Mouse (Mus musculus): Measurements from ENCODE around the gene Gm47985. TPM values are rescaled to one million over a fixed set of nuclear protein-coding genes. Genes with fewer than 3 reads are reported as not detected.
A peak's percentile ranks its signal among the peaks of the same experiment; 100 is the strongest.
"Not testable (repeated sequence)": the region's sequence is repeated elsewhere in the genome, so short reads cannot be mapped to it uniquely, and the experiment has no call there.

The Gm47985 gene
- 0.16 TPM in 1 of 2 replicates, not detected in the other for polyA plus RNA-seq (2014; fragmentation: Nextera tagmentation; extraction: Ambion mirVana)

DNA sequence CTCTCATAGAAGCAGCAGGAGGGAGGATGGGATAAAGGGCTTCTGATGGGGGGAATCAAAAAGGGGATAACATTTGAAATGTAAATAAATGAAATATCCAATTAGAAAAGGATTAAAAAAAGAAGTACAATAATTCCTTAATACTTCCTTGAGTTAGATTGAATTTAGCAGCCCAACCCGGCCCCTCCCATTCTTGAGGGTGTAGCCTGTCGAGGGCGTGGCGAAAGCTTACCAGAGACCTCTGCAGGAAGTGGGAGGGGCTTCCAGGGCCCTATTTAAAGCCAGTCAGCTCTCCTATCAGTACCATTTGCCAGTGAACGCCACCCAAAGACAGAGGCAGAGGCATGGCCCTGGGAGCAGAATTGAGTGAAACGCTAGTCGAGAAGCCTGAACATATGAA lies at the start of gene Gm47985:
Gene Gm47985, plus strand, starts transcription at position 272 of the 400 bp plus-strand sequence.
- not testable (repeated sequence) for H3K9ac ChIP-seq (ENCODE audit: low read length); H3K4me2 ChIP-seq (ENCODE audit: low read length); H3K4me3 ChIP-seq (ENCODE audit: low read depth, low read length); H3K9me3 ChIP-seq (ENCODE audit: control insufficient read depth, low read length); DNase-seq (ENCODE audit: low spot score); H3K36me3 ChIP-seq (ENCODE audit: control insufficient read depth, insufficient read depth, low read length); H3K4me1 ChIP-seq (replicated peaks; ENCODE audit: control insufficient read depth, insufficient read depth, low read length); H3K27ac ChIP-seq (ENCODE audit: low read depth); H3K27me3 ChIP-seq (replicated peaks; ENCODE audit: control insufficient read depth, insufficient read depth, low read length); ATAC-seq (replicated peaks; ENCODE audit: low FRiP score, low TSS enrichment, low read depth)
- WGBS: no CpG with 5 or more reads among the region's 7 CpGs

DNA sequence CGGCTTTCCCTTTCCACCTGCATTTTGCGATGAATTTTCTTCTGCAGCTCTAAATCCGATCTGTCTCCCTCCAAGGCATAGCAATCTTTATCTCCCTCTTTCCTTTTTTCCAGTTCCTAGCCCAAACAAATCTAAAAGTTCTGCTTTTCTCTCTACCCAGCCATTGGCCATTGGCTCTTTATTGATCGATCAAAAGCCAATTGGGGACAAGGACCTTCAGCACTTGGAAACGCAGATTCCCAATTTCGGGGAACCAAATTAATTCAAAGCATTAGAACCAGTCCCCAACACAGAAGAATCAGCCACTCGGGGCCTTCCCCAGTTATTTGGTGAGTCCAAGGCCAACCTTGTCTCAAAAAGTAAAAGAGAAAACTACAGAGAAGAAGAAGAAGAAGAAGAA lies 49.7 kb upstream of the Gm47985 start:
- Histone ChIP-seq H3K27ac (ENCODE audit: low read depth) (no peak overlapping the region), H3K9ac (ENCODE audit: low read length) (no peak overlapping the region), H3K36me3 (ENCODE audit: control insufficient read depth, insufficient read depth, low read length) (no peaks in the 10 kb centered on the region), H3K4me1 (replicated peaks; ENCODE audit: control insufficient read depth, insufficient read depth, low read length) (0 out of 2 replicates have a peak, but pooled peaks cover 4% of the 10 kb centered on the region), H3K9me3 (ENCODE audit: control insufficient read depth, low read length) (no peaks in the 10 kb centered on the region), H3K27me3 (replicated peaks; ENCODE audit: control insufficient read depth, insufficient read depth, low read length) (no peaks in the 10 kb centered on the region), H3K4me3 (ENCODE audit: low read depth, low read length) (no peak overlapping the region), H3K4me2 (ENCODE audit: low read length) (no peak overlapping the region)
- WGBS: 89% methylated on average over 7 of the region's 7 CpGs
- no peak for ATAC-seq (replicated peaks; ENCODE audit: low FRiP score, low TSS enrichment, low read depth)
- DNase-seq (ENCODE audit: low spot score): peak; percentile 25

DNA sequence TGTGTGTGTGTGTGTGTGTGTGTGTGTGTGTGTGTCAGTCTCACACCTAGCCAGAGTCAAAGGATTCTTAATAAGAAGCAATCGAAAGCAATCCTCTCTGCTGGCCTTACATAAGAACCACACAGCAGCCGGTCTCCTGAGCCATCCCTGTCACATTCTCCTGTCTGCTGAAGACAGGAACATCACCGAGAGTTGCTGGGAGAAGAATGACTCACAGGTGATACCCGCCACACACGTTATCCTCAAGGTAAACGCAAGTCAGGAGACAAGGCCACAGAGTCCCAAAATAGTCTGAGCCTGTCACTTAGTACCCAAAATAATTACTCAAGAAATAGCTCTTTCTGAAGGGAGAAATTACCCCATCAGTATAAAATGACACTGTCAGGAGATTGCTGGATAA lies 43.9 kb upstream of the Gm47985 start:
- H3K27me3 ChIP-seq (replicated peaks; ENCODE audit: control insufficient read depth, insufficient read depth, low read length): no peaks in the 10 kb centered on the region
- no peak overlapping the region for H3K27ac ChIP-seq (ENCODE audit: low read depth)
- H3K9ac ChIP-seq (ENCODE audit: low read length): no peak overlapping the region
- 65% methylated on average over 6 of the region's 6 CpGs for WGBS
- no peak for DNase-seq (ENCODE audit: low spot score)
- H3K4me3 ChIP-seq (ENCODE audit: low read depth, low read length): no peak overlapping the region
- no peaks in the 10 kb centered on the region for H3K36me3 ChIP-seq (ENCODE audit: control insufficient read depth, insufficient read depth, low read length)
- no peak for ATAC-seq (replicated peaks; ENCODE audit: low FRiP score, low TSS enrichment, low read depth)
- H3K9me3 ChIP-seq (ENCODE audit: control insufficient read depth, low read length): no peaks in the 10 kb centered on the region
- no peak overlapping the region for H3K4me2 ChIP-seq (ENCODE audit: low read length)
- H3K4me1 ChIP-seq (replicated peaks; ENCODE audit: control insufficient read depth, insufficient read depth, low read length): no peaks in the 10 kb centered on the region

DNA sequence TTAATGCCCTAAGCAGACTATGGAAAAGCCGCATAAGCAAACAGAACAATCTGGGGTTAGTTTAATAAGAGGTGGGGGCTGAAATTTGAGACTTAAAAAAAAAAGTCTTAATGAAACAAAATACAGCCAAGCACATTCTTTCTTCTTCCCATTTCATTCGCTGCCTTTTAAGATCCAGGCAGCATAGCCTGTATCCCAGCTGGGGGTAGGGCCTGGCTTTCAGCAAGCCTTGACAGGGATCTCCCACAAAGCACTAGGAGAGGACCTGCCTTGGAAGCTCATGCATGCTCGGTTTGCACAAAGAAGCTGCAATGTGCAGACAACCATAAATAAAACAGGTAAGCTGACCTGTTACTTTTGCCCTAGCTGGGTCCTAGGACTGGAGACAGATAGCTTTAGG lies 41.4 kb upstream of the Gm47985 start:
- Histone ChIP-seq H3K4me1 (replicated peaks; ENCODE audit: control insufficient read depth, insufficient read depth, low read length) (no peaks in the 10 kb centered on the region), H3K27me3 (replicated peaks; ENCODE audit: control insufficient read depth, insufficient read depth, low read length) (no peaks in the 10 kb centered on the region), H3K4me3 (ENCODE audit: low read depth, low read length) (no peak overlapping the region), H3K4me2 (ENCODE audit: low read length) (no peak overlapping the region), H3K9ac (ENCODE audit: low read length) (no peak overlapping the region), H3K36me3 (ENCODE audit: control insufficient read depth, insufficient read depth, low read length) (no peaks in the 10 kb centered on the region), H3K27ac (ENCODE audit: low read depth) (no peak overlapping the region), H3K9me3 (ENCODE audit: control insufficient read depth, low read length) (no peaks in the 10 kb centered on the region)
- 60% methylated on average over 3 of the region's 3 CpGs for WGBS
- ATAC-seq (replicated peaks; ENCODE audit: low FRiP score, low TSS enrichment, low read depth): no peak
- DNase-seq (ENCODE audit: low spot score): no peak

DNA sequence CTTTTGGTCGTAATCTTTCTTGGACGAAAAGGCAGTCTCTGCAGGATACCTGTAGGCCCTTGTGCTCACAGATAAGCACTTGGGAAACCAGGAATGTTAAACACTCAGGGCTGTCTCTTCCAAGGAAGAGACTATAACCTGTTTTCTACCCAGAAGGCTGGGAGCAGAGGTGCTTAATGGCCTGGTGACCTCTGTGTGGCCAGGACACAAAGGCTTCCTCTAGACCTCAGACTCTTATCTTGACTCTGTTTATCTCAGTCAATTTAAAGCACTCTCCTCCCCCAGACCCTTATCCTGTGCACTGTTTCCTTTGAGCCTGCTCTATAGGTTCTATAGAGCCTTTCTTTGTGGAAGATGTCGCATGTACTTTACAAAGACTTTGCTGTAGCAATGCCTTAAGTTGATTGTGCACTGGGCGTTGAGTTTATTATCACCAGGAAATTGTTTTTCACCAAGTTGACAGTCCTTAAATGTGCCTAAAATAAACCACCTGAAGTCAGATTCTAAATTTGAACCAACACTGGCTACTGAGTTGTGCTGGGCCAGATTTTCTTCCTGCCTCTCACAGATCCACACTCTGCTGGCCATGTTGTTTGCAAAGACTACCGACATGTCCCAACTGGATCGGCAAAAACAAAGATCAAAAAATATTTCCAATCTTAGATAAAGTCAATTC lies 37.7 kb upstream of the Gm47985 start:
- H3K4me3 ChIP-seq (ENCODE audit: low read depth, low read length): no peak overlapping the region
- WGBS: 42% methylated on average over 6 of the region's 6 CpGs
- DNase-seq (ENCODE audit: low spot score) (no peak), ATAC-seq (replicated peaks; ENCODE audit: low FRiP score, low TSS enrichment, low read depth) (no peak)
- H3K9ac ChIP-seq (ENCODE audit: low read length): no peak overlapping the region
- no peaks in the 10 kb centered on the region for H3K4me1 ChIP-seq (replicated peaks; ENCODE audit: control insufficient read depth, insufficient read depth, low read length)
- no peak overlapping the region for H3K4me2 ChIP-seq (ENCODE audit: low read length)
- no peaks in the 10 kb centered on the region for H3K36me3 ChIP-seq (ENCODE audit: control insufficient read depth, insufficient read depth, low read length)
- H3K27ac ChIP-seq (ENCODE audit: low read depth): no peak overlapping the region
- H3K9me3 ChIP-seq (ENCODE audit: control insufficient read depth, low read length): no peaks in the 10 kb centered on the region
- H3K27me3 ChIP-seq (replicated peaks; ENCODE audit: control insufficient read depth, insufficient read depth, low read length): no peaks in the 10 kb centered on the region

DNA sequence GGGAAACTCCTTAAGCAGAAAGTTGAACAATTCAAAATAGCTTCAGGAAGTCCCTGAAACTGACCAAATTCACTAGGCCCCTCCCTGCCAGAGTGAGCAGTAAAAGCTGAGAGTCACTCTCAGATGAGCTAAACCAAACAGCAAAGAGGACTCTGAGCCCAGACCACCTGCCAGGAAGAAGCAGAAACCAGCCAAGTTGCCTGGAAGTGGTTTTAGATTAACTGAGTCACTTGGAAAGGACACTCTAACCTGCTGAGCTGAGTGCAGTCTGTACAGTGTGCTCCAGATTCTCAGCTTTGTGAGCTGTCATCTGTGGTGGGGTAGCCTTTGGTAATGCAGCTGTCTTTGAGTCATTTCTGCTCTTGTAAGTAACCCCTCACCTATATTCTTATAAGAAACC lies 34.5 kb upstream of the Gm47985 start:
- Histone ChIP-seq H3K9me3 (ENCODE audit: control insufficient read depth, low read length) (no peaks in the 10 kb centered on the region), H3K27ac (ENCODE audit: low read depth) (no peak overlapping the region), H3K27me3 (replicated peaks; ENCODE audit: control insufficient read depth, insufficient read depth, low read length) (no peaks in the 10 kb centered on the region), H3K36me3 (ENCODE audit: control insufficient read depth, insufficient read depth, low read length) (no peaks in the 10 kb centered on the region), H3K4me2 (ENCODE audit: low read length) (no peak overlapping the region), H3K9ac (ENCODE audit: low read length) (no peak overlapping the region), H3K4me3 (ENCODE audit: low read depth, low read length) (no peak overlapping the region), H3K4me1 (replicated peaks; ENCODE audit: control insufficient read depth, insufficient read depth, low read length) (no peaks in the 10 kb centered on the region)
- no peak for ATAC-seq (replicated peaks; ENCODE audit: low FRiP score, low TSS enrichment, low read depth)
- DNase-seq (ENCODE audit: low spot score): no peak

DNA sequence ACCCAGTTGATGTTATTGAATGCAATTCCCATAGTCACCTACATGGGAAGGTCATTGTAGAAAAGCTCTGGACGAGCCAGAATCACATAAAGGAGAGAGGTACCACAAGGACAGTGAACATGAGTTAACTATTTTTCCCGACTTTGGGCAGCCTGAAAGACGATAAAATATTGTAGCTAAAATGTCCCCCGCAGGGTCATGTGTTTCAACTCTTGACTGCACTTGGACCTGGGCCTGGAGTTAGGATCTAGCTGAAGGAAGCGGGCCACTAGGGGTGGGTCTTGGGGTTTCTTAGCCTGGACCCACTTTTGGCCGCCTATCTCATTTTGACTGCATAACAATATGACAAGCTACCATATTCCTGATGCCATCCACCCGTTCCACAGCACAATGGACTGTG lies 32.1 kb upstream of the Gm47985 start:
- 94% methylated on average over 7 of the region's 7 CpGs for WGBS
- H3K9me3 ChIP-seq (ENCODE audit: control insufficient read depth, low read length): no peaks in the 10 kb centered on the region
- H3K4me2 ChIP-seq (ENCODE audit: low read length): no peak overlapping the region
- no peak overlapping the region for H3K4me3 ChIP-seq (ENCODE audit: low read depth, low read length)
- no peaks in the 10 kb centered on the region for H3K4me1 ChIP-seq (replicated peaks; ENCODE audit: control insufficient read depth, insufficient read depth, low read length)
- DNase-seq (ENCODE audit: low spot score) (no peak), ATAC-seq (replicated peaks; ENCODE audit: low FRiP score, low TSS enrichment, low read depth) (no peak)
- no peaks in the 10 kb centered on the region for H3K27me3 ChIP-seq (replicated peaks; ENCODE audit: control insufficient read depth, insufficient read depth, low read length)
- H3K36me3 ChIP-seq (ENCODE audit: control insufficient read depth, insufficient read depth, low read length): no peaks in the 10 kb centered on the region
- no peak overlapping the region for H3K27ac ChIP-seq (ENCODE audit: low read depth)
- H3K9ac ChIP-seq (ENCODE audit: low read length): no peak overlapping the region

DNA sequence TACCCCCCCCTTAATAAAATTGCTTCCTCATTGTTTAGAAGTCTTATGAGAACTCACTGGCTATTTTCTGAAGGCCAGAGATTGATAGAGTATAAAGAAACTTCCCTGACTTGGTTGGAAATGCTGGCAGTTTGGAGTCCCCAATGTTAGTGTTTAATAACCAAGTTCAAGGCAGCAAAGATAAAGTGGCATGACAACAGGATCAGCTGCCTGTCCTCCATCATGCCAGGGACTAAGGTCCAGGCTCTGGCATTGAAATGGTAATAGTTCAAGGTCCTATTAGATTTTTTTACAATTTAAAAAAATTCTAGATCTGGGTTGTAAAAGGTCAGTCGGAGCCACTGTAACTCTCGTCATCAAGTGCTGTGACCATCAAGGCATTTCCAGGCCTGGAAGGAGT lies 31.2 kb upstream of the Gm47985 start:
- no peaks in the 10 kb centered on the region for H3K4me1 ChIP-seq (replicated peaks; ENCODE audit: control insufficient read depth, insufficient read depth, low read length)
- H3K4me2 ChIP-seq (ENCODE audit: low read length): no peak overlapping the region
- no peak overlapping the region for H3K9ac ChIP-seq (ENCODE audit: low read length)
- no peaks in the 10 kb centered on the region for H3K36me3 ChIP-seq (ENCODE audit: control insufficient read depth, insufficient read depth, low read length)
- ATAC-seq (replicated peaks; ENCODE audit: low FRiP score, low TSS enrichment, low read depth) (no peak), DNase-seq (ENCODE audit: low spot score) (no peak)
- H3K4me3 ChIP-seq (ENCODE audit: low read depth, low read length): no peak overlapping the region
- H3K27ac ChIP-seq (ENCODE audit: low read depth): no peak overlapping the region
- H3K9me3 ChIP-seq (ENCODE audit: control insufficient read depth, low read length): no peaks in the 10 kb centered on the region
- H3K27me3 ChIP-seq (replicated peaks; ENCODE audit: control insufficient read depth, insufficient read depth, low read length): no peaks in the 10 kb centered on the region
- WGBS: 70% methylated on average over 2 of the region's 2 CpGs

DNA sequence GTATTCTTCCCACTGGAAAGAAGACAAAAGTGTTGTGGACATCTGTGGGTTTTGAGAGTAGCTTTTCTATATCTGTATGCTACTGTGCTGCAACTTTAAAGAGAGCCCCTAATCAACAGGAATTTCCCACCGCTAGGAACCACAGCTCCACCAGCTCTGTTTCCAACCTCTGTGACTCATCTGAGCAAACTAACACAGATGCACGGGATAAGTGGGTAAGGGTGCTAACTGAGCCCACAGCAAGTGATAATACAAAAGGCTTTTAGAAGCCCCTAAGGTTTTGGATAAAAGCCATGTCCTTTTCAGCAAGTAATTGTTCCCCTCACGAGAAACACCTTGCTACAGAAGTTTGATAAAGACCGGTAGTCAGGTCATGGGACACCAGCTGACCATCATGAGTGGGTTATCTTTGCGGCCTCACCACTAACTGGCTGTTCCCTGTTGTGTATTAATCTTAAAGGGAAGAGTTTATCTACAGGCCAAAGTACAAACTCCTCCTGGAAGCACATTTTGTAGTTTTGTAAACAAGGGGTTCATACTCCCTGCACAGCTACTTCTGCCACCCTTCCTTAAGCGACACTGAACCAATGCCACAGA lies 29.2 kb upstream of the Gm47985 start:
- H3K9ac ChIP-seq (ENCODE audit: low read length): no peak overlapping the region
- no peaks in the 10 kb centered on the region for H3K27me3 ChIP-seq (replicated peaks; ENCODE audit: control insufficient read depth, insufficient read depth, low read length)
- no peak for DNase-seq (ENCODE audit: low spot score)
- H3K4me3 ChIP-seq (ENCODE audit: low read depth, low read length): no peak overlapping the region
- H3K36me3 ChIP-seq (ENCODE audit: control insufficient read depth, insufficient read depth, low read length): no peaks in the 10 kb centered on the region
- H3K27ac ChIP-seq (ENCODE audit: low read depth): no peak overlapping the region
- no peaks in the 10 kb centered on the region for H3K4me1 ChIP-seq (replicated peaks; ENCODE audit: control insufficient read depth, insufficient read depth, low read length)
- 73% methylated on average over 6 of the region's 6 CpGs for WGBS
- no peak overlapping the region for H3K4me2 ChIP-seq (ENCODE audit: low read length)
- H3K9me3 ChIP-seq (ENCODE audit: control insufficient read depth, low read length): no peaks in the 10 kb centered on the region
- no peak for ATAC-seq (replicated peaks; ENCODE audit: low FRiP score, low TSS enrichment, low read depth)

Measured in intestine, embryonic 14.5 days (tissue).